Mouse (Mus musculus): Measurements from ENCODE around the gene Ddx25. TPM values are rescaled to one million over a fixed set of nuclear protein-coding genes. Genes with fewer than 3 reads are reported as not detected.

The Ddx25 gene
- polyA plus RNA-seq, 1 experiment from 2014 or later = 0.96 TPM

DNA sequence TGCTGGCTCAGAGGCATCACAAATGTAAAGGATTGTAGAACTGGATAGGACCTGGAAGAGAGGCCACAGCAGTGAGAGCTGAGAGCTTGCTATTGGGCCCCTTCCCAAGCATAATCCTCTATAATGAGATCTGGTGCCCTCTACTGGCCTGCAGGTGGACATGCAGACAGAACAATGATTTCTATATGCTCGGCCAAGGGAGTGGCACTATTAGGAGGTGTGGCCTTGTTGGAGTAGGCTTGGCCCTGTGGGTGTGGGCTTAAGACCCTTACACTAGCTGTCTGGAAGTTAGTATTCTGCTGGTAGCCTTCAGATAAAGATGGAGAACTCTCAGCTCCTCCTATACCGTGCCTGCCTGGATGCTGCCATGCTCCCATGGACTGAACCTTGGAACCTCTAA, 23.2 kb downstream of the Ddx25 start:
- Histone ChIP-seq H3K4me2 (ENCODE audit: low read length) (no peak overlapping the region), H3K9ac (ENCODE audit: low read depth, low read length) (no peak overlapping the region), H3K4me3 (replicated peaks; ENCODE audit: low read depth, low read length) (no peak overlapping the region), H3K27ac (no peak overlapping the region), H3K9me3 (replicated peaks; ENCODE audit: low read length) (no peaks in the 10 kb centered on the region), H3K36me3 (ENCODE audit: insufficient read depth, low read length) (no peaks in the 10 kb centered on the region), H3K4me1 (replicated peaks; ENCODE audit: insufficient read depth, low read length) (0 out of 2 replicates have a peak, but pooled peaks cover 3% of the 10 kb centered on the region), H3K27me3 (ENCODE audit: insufficient read depth, low read length) (no peaks in the 10 kb centered on the region)
- ATAC-seq (replicated peaks; ENCODE audit: low FRiP score, low read depth) (peak; percentile 68), DNase-seq (ENCODE audit: low spot score) (peak; percentile 89)
- peak; percentile 95 for TF ChIP-seq CTCF (IDR thresholded peaks at IDR 0.05; ENCODE audit: low read depth)
- 6% methylated on average over 2 of the region's 2 CpGs for WGBS

DNA sequence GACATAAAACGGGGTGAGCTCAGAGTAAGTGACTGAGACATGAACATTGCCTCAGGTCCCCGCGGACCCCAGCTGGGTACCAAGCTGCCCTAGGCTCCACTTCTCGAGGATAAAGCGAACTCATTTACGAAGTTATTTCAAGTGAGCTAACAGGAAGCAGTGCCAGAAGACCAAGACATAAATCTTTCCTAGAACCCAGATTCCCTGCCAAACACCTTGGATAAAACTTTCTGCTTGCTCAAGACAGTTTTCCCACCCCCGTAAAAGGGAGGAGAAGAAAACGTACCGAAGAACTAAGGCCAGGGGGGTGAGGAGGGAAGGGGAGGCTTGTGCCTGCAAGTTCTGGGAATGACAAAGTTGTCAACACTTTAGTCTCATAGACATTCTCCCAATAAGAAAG, 25.1 kb downstream of the Ddx25 start:
- peak; percentile 28 for DNase-seq (ENCODE audit: low spot score)
- Histone ChIP-seq H3K27me3 (ENCODE audit: insufficient read depth, low read length) (no peaks in the 10 kb centered on the region), H3K4me1 (replicated peaks; ENCODE audit: insufficient read depth, low read length) (no peaks in the 10 kb centered on the region), H3K4me2 (ENCODE audit: low read length) (no peak overlapping the region), H3K36me3 (ENCODE audit: insufficient read depth, low read length) (no peaks in the 10 kb centered on the region), H3K9ac (ENCODE audit: low read depth, low read length) (no peak overlapping the region), H3K27ac (no peak overlapping the region), H3K9me3 (replicated peaks; ENCODE audit: low read length) (no peaks in the 10 kb centered on the region), H3K4me3 (replicated peaks; ENCODE audit: low read depth, low read length) (no peak overlapping the region)
- ATAC-seq (replicated peaks; ENCODE audit: low FRiP score, low read depth) = no peak
- 31% methylated on average over 9 of the region's 9 CpGs for WGBS
- TF ChIP-seq CTCF (IDR thresholded peaks at IDR 0.05; ENCODE audit: low read depth) = no peak

DNA sequence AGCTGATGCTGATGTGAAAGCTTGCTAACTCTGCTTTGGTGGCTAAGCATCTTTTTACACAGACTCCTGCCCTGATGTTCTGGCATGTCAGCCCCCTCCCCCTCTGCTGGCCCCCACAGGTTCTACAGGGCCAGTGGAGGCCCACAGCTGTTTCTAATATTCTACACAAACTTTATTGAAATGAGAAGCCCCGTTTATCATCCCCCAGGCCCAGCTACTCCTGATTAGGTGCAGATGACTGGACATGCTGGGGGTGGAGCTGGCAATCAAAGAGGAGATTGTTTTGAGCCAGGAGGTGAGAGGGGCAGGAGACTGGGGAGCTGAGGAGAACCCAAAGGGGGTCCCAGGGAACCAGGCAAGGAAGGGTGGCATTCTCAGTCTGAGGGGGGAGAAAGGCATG, 28.5 kb downstream of the Ddx25 start:
- TF ChIP-seq CTCF (IDR thresholded peaks at IDR 0.05; ENCODE audit: low read depth) = no peak
- H3K27me3 ChIP-seq (ENCODE audit: insufficient read depth, low read length) = no peaks in the 10 kb centered on the region
- no peaks in the 10 kb centered on the region for H3K9me3 ChIP-seq (replicated peaks; ENCODE audit: low read length)
- no peak overlapping the region for H3K9ac ChIP-seq (ENCODE audit: low read depth, low read length)
- WGBS = 18% methylated on average over 1 of the region's 1 CpGs
- no peak overlapping the region for H3K27ac ChIP-seq
- DNase-seq (ENCODE audit: low spot score) (no peak), ATAC-seq (replicated peaks; ENCODE audit: low FRiP score, low read depth) (no peak)
- no peaks in the 10 kb centered on the region for H3K4me1 ChIP-seq (replicated peaks; ENCODE audit: insufficient read depth, low read length)
- no peak overlapping the region for H3K4me3 ChIP-seq (replicated peaks; ENCODE audit: low read depth, low read length)
- H3K36me3 ChIP-seq (ENCODE audit: insufficient read depth, low read length) = no peaks in the 10 kb centered on the region
- no peak overlapping the region for H3K4me2 ChIP-seq (ENCODE audit: low read length)

DNA sequence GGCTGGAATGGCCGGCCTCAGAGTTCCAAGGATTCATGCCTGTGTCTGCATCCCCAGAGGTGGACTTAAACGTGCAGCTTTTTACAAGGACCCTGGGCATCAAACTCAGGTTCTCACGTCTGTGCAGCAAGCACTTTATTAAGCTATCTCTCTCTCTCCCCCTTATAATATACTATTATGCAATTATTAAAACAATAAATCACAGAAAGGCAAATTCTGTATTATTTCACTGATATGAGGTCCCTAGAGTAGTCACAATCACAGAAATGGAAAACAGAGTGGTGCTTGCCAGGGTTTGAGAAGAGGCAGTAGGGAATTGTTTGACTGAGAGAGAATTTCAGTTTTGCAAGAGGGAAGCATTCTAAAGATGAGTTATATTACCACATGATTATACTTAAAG, 29.2 kb downstream of the Ddx25 start:
- 57% methylated on average over 3 of the region's 3 CpGs for WGBS
- H3K9me3 ChIP-seq (replicated peaks; ENCODE audit: low read length) = no peaks in the 10 kb centered on the region
- ATAC-seq (replicated peaks; ENCODE audit: low FRiP score, low read depth) (no peak), DNase-seq (ENCODE audit: low spot score) (no peak)
- H3K27me3 ChIP-seq (ENCODE audit: insufficient read depth, low read length) = no peaks in the 10 kb centered on the region
- H3K4me1 ChIP-seq (replicated peaks; ENCODE audit: insufficient read depth, low read length) = no peaks in the 10 kb centered on the region
- no peak overlapping the region for H3K27ac ChIP-seq
- no peaks in the 10 kb centered on the region for H3K36me3 ChIP-seq (ENCODE audit: insufficient read depth, low read length)
- TF ChIP-seq CTCF (IDR thresholded peaks at IDR 0.05; ENCODE audit: low read depth) = no peak
- no peak overlapping the region for H3K4me2 ChIP-seq (ENCODE audit: low read length)
- H3K9ac ChIP-seq (ENCODE audit: low read depth, low read length) = no peak overlapping the region
- no peak overlapping the region for H3K4me3 ChIP-seq (replicated peaks; ENCODE audit: low read depth, low read length)

DNA sequence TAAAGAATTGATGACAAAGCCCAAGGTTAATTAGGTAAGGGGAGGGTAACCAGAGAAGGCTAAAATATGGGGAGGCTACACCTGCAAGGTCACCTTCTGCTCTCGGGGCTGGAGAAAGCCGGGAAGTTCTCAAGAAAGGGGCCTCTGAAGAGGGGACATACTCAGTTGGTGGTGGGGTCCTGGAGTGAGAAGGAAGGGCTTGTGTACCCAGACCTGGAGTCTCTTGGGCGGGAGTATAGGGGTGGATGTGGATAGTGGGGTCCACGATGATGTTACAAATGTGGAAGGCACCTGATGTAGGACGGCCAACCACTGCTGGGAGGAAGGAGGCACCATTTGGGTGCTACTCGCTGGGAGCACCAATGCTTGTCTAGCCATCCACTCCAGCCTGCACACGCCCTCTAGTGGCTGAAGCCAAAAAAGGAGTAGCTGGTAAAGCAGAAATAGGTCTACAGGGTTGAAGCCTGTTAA, 34.4 kb downstream of the Ddx25 start:
- no peaks in the 10 kb centered on the region for H3K27me3 ChIP-seq (ENCODE audit: insufficient read depth, low read length)
- peak; percentile 88 for TF ChIP-seq CTCF (IDR thresholded peaks at IDR 0.05; ENCODE audit: low read depth)
- no peak overlapping the region for H3K4me3 ChIP-seq (replicated peaks; ENCODE audit: low read depth, low read length)
- no peaks in the 10 kb centered on the region for H3K36me3 ChIP-seq (ENCODE audit: insufficient read depth, low read length)
- no peaks in the 10 kb centered on the region for H3K4me1 ChIP-seq (replicated peaks; ENCODE audit: insufficient read depth, low read length)
- no peak overlapping the region for H3K4me2 ChIP-seq (ENCODE audit: low read length)
- peak; percentile 43 for ATAC-seq (replicated peaks; ENCODE audit: low FRiP score, low read depth)
- no peak overlapping the region for H3K9ac ChIP-seq (ENCODE audit: low read depth, low read length)
- no peaks in the 10 kb centered on the region for H3K9me3 ChIP-seq (replicated peaks; ENCODE audit: low read length)
- 9% methylated on average over 7 of the region's 7 CpGs for WGBS
- H3K27ac ChIP-seq = no peak overlapping the region
- peak; percentile 85 for DNase-seq (ENCODE audit: low spot score)

DNA sequence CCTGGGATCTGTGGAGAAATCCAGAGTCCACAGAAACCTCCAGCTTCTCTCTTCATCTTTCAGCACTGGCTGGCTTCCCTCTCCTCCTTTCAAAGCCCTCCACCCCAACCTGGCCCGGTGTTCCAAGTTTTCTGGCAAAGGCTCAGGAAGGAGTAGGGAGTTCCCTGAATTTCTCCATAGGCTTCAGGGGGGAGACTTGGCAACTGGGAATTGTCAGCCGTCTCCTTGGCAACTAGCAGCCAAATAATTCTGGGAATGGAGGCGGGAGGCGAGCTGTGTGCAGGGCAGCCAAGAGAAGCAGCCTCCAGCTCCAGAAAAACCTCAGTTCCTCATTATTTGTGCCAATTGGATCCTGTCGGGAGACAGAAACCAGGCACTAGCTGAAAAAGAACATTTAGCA, 34.8 kb downstream of the Ddx25 start:
- H3K4me1 ChIP-seq (replicated peaks; ENCODE audit: insufficient read depth, low read length) = no peaks in the 10 kb centered on the region
- no peak overlapping the region for H3K9ac ChIP-seq (ENCODE audit: low read depth, low read length)
- no peaks in the 10 kb centered on the region for H3K27me3 ChIP-seq (ENCODE audit: insufficient read depth, low read length)
- H3K27ac ChIP-seq = no peak overlapping the region
- no peak overlapping the region for H3K4me3 ChIP-seq (replicated peaks; ENCODE audit: low read depth, low read length)
- WGBS = 33% methylated on average over 5 of the region's 5 CpGs
- no peak overlapping the region for H3K4me2 ChIP-seq (ENCODE audit: low read length)
- no peak for ATAC-seq (replicated peaks; ENCODE audit: low FRiP score, low read depth)
- H3K36me3 ChIP-seq (ENCODE audit: insufficient read depth, low read length) = no peaks in the 10 kb centered on the region
- peak; percentile 68 for DNase-seq (ENCODE audit: low spot score)
- TF ChIP-seq CTCF (IDR thresholded peaks at IDR 0.05; ENCODE audit: low read depth) = no peak
- no peaks in the 10 kb centered on the region for H3K9me3 ChIP-seq (replicated peaks; ENCODE audit: low read length)

DNA sequence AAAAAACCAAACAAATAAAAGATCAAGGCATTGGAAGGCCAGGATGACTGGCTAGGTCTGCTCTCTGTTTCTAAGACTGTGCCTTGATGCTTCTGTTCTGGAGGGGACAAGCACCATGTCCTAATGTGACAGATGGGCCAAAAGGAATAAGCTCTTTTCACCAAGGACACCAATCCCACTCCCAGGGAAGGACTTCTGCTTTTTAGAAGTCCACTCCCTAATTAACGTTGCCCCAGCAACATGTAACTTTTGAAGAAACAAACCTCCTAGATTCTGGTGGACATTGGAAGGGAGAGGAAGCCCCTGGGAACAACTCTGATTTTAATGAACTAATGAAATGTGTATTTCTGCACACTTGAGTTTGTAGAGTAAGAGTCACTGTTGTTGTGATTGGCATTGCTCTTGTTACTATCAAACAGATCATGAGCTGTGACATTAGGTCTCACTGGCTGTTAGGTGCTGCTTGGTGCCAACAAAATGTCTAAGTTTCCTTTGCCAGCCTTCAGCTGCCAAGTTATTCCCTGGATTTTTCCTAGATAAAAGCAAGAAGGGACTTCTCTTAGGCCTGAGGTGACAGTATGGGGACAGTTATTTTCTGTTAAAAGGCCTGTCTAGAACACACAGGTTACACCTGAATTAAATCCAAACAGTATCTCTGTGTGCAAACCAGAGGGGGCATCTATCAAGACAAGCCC, 35.4 kb downstream of the Ddx25 start:
- Histone ChIP-seq H3K27ac (no peak overlapping the region), H3K27me3 (ENCODE audit: insufficient read depth, low read length) (no peaks in the 10 kb centered on the region), H3K4me1 (replicated peaks; ENCODE audit: insufficient read depth, low read length) (no peaks in the 10 kb centered on the region), H3K9ac (ENCODE audit: low read depth, low read length) (no peak overlapping the region), H3K9me3 (replicated peaks; ENCODE audit: low read length) (no peaks in the 10 kb centered on the region), H3K4me3 (replicated peaks; ENCODE audit: low read depth, low read length) (no peak overlapping the region), H3K36me3 (ENCODE audit: insufficient read depth, low read length) (no peaks in the 10 kb centered on the region), H3K4me2 (ENCODE audit: low read length) (no peak overlapping the region)
- DNase-seq (ENCODE audit: low spot score) (no peak), ATAC-seq (replicated peaks; ENCODE audit: low FRiP score, low read depth) (no peak)
- WGBS = 70% methylated on average over 1 of the region's 1 CpGs
- TF ChIP-seq CTCF (IDR thresholded peaks at IDR 0.05; ENCODE audit: low read depth) = no peak
